Mouse (Mus musculus): ENCODE measurements at regions not wholly inside any gene's neighbourhood (a gene's known extent, or its start where the extent isn't known, plus 50 kb on each side); places are given as distances from the start of the nearest gene placed in this dataset.

DNA sequence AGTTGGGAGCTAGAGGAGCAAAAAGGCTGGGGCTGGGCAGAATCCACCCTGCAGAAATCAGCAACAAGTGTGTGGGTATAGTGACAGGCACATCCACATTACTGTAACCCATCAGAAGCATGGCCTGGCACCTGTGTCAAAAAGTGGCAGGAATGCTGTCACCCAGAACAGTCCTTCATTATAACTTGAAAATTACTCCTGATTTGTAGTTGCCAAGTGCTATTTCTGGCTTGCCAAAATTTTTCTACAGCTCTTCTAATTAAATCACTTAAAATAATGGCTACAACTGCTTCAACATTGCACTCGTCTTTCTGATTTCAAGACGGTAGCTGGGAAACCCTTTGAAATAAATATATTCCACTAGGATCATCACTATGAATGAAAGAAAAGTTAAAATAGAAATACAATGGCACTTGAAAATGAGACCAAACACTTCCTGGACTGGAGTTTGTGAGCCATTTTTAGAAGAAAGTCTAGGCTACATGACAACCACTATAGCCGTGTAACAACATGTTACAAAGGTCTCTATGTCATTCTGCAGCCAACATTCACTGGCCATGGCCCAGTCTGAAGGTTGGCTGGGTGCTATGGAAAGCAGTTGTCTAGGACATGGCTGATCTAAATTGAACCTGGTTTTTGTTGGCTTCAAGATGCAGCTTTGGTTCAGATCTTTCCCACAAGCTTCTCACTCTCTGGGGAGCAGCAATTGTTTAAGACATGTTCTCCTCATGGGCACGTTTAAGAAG lies 190.6 kb upstream of the Tapt1 start:
- Histone ChIP-seq H3K4me2 (replicated peaks; ENCODE audit: low read depth) (no peak overlapping the region), H3K4me3 (ENCODE audit: low read depth, low read length) (no peak overlapping the region), H3K9ac (ENCODE audit: low read length) (no peak overlapping the region), H3K36me3 (ENCODE audit: control insufficient read depth, insufficient read depth, low read length) (no peaks in the 10 kb centered on the region), H3K9me3 (ENCODE audit: control insufficient read depth, low read length) (no peaks in the 10 kb centered on the region), H3K27ac (replicated peaks) (no peak overlapping the region), H3K27me3 (ENCODE audit: control insufficient read depth, insufficient read depth, low read length) (no peaks in the 10 kb centered on the region), H3K4me1 (replicated peaks; ENCODE audit: control insufficient read depth, insufficient read depth) (no peaks in the 10 kb centered on the region)
- DNase-seq (ENCODE audit: low spot score) (no peak), ATAC-seq (ENCODE audit: low FRiP score, low TSS enrichment) (no peak)
- TF ChIP-seq CTCF (IDR thresholded peaks at IDR 0.05; ENCODE audit: low read depth) (no peak), EP300 (optimal IDR thresholded peaks at IDR 0.05) (no peak)
- WGBS = 81% methylated on average over 4 of the region's 4 CpGs

GRCm38 (mm10) chr5:44414441-44414840 lies 188.0 kb upstream of the Tapt1 start:
- DNase-seq (ENCODE audit: low spot score) (peak; percentile 44), ATAC-seq (ENCODE audit: low FRiP score, low TSS enrichment) (no peak)
- H3K9me3 ChIP-seq (ENCODE audit: control insufficient read depth, low read length) = no peaks in the 10 kb centered on the region
- no peaks in the 10 kb centered on the region for H3K4me1 ChIP-seq (replicated peaks; ENCODE audit: control insufficient read depth, insufficient read depth)
- no peak overlapping the region for H3K27ac ChIP-seq (replicated peaks)
- H3K4me2 ChIP-seq (replicated peaks; ENCODE audit: low read depth) = no peak overlapping the region
- WGBS = 22% methylated on average over 7 of the region's 7 CpGs
- H3K9ac ChIP-seq (ENCODE audit: low read length) = no peak overlapping the region
- H3K27me3 ChIP-seq (ENCODE audit: control insufficient read depth, insufficient read depth, low read length) = no peaks in the 10 kb centered on the region
- TF ChIP-seq EP300 (optimal IDR thresholded peaks at IDR 0.05) (no peak), CTCF (IDR thresholded peaks at IDR 0.05; ENCODE audit: low read depth) (no peak)
- no peak overlapping the region for H3K4me3 ChIP-seq (ENCODE audit: low read depth, low read length)
- H3K36me3 ChIP-seq (ENCODE audit: control insufficient read depth, insufficient read depth, low read length) = no peaks in the 10 kb centered on the region

DNA sequence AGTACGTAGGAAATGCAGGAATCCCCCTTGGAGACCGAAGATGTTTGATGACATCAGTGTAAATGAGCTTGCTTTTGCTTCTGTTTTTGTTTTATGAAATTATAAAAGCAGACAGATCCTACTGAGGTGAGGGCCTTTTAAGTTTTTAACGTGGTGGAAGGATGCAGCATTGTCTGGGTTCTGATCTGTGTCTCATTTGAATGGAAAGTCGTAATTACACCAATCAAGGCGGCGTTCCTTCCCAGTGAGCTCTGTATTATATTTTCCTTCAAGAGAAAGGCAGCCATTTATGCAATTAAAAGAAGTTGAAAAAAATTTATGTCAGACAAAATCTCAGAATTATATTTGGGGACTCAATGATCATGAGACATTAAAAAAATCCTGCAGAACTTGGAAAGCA lies 176.9 kb upstream of the Tapt1 start:
- 82% methylated on average over 6 of the region's 6 CpGs for WGBS

DNA sequence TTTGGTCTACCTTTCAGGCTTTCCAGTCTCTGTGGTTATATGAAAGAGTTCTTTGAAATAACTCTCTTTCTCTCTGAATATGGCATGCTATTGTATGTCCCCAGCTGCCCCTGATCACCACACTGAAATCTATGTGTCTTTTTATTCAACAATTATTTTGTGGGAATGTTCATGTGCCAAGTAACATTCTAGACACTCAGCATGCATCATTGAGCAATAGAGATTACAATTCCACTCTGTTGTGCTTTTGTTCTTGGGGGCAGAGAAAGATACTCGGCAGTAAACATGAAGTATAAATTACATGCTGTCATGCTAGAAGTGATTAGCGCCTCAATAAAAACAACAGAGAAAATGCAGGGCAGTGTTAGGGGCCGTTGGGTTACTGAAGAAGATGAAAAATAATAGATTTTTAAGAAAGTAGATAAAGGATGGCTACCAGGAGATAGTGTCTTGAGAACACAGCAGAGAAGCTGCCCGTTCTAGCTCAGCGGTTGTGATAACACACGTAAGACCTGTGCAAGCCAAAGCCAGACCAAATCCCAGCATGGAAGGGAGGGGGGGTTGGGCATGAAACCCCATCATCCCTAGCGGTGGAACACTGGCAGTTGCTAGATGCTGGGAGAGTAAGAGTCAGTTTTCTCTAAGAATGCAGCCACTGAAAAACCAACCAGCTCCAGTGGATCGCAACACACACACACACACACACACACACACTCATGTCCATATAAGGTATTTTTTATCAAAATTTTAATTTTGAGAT lies 174.3 kb upstream of the Tapt1 start:
- TF ChIP-seq EP300 (optimal IDR thresholded peaks at IDR 0.05) (no peak), CTCF (IDR thresholded peaks at IDR 0.05; ENCODE audit: low read depth) (no peak)
- DNase-seq (ENCODE audit: low spot score) = no peak
- Histone ChIP-seq H3K36me3 (ENCODE audit: control insufficient read depth, insufficient read depth, low read length) (no peaks in the 10 kb centered on the region), H3K4me1 (replicated peaks; ENCODE audit: control insufficient read depth, insufficient read depth) (no peaks in the 10 kb centered on the region), H3K9ac (ENCODE audit: low read length) (no peak overlapping the region), H3K4me3 (ENCODE audit: low read depth, low read length) (no peak overlapping the region), H3K4me2 (replicated peaks; ENCODE audit: low read depth) (no peak overlapping the region), H3K27me3 (ENCODE audit: control insufficient read depth, insufficient read depth, low read length) (no peaks in the 10 kb centered on the region), H3K9me3 (ENCODE audit: control insufficient read depth, low read length) (no peaks in the 10 kb centered on the region), H3K27ac (replicated peaks) (no peak overlapping the region)
- WGBS = 83% methylated on average over 8 of the region's 8 CpGs
- ATAC-seq (ENCODE audit: low FRiP score, low TSS enrichment) = no peak

More for the DNA sequence above, 176.9 kb upstream of the Tapt1 start:
- Histone ChIP-seq H3K9me3 (ENCODE audit: control insufficient read depth, low read length) (no peaks in the 10 kb centered on the region), H3K9ac (ENCODE audit: low read length) (no peak overlapping the region), H3K4me3 (ENCODE audit: low read depth, low read length) (no peak overlapping the region), H3K4me2 (replicated peaks; ENCODE audit: low read depth) (no peak overlapping the region), H3K4me1 (replicated peaks; ENCODE audit: control insufficient read depth, insufficient read depth) (no peaks in the 10 kb centered on the region), H3K36me3 (ENCODE audit: control insufficient read depth, insufficient read depth, low read length) (no peaks in the 10 kb centered on the region), H3K27me3 (ENCODE audit: control insufficient read depth, insufficient read depth, low read length) (no peaks in the 10 kb centered on the region), H3K27ac (replicated peaks) (no peak overlapping the region)
- DNase-seq (ENCODE audit: low spot score) (no peak), ATAC-seq (ENCODE audit: low FRiP score, low TSS enrichment) (no peak)
- TF ChIP-seq CTCF (IDR thresholded peaks at IDR 0.05; ENCODE audit: low read depth) = no peak
- no peak for TF ChIP-seq EP300 (optimal IDR thresholded peaks at IDR 0.05)

DNA sequence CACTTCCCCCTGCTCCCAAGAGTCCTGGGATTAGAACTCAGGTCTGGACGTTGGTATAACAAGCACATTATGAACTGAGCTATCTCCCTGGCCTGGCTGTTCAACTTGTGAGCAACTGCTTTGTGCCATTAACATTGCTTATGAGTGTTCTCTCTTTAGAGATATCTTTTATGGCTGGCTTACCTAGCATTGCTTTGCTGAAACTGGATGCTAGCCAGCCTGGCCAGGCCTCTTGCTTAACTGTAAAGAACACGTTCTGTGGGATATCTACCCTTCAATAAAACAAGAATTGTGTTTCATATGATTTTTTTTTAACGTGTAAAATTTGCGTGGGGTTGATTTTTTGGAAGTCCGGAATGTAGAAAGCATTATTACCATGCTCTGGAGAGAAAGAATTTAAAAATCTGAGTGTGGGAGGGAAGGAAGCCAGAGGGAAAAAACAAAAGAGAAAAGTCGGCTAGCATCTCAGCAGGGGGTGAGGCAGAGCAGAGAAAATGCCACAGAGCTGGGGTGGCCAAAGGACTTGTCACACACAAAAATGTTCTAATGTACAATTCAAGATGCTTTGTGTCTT lies 160.9 kb upstream of the Tapt1 start:
- H3K27ac ChIP-seq (replicated peaks) = no peak overlapping the region
- no peak overlapping the region for H3K4me3 ChIP-seq (ENCODE audit: low read depth, low read length)
- no peak overlapping the region for H3K4me2 ChIP-seq (replicated peaks; ENCODE audit: low read depth)
- H3K36me3 ChIP-seq (ENCODE audit: control insufficient read depth, insufficient read depth, low read length) = no peaks in the 10 kb centered on the region
- H3K4me1 ChIP-seq (replicated peaks; ENCODE audit: control insufficient read depth, insufficient read depth) = no peaks in the 10 kb centered on the region
- H3K9ac ChIP-seq (ENCODE audit: low read length) = no peak overlapping the region
- no peaks in the 10 kb centered on the region for H3K27me3 ChIP-seq (ENCODE audit: control insufficient read depth, insufficient read depth, low read length)
- TF ChIP-seq EP300 (optimal IDR thresholded peaks at IDR 0.05) (no peak), CTCF (IDR thresholded peaks at IDR 0.05; ENCODE audit: low read depth) (no peak)
- no peaks in the 10 kb centered on the region for H3K9me3 ChIP-seq (ENCODE audit: control insufficient read depth, low read length)
- ATAC-seq (ENCODE audit: low FRiP score, low TSS enrichment) (no peak), DNase-seq (ENCODE audit: low spot score) (no peak)
- WGBS = 62% methylated on average over 6 of the region's 6 CpGs

GRCm38 (mm10) chr5:44386176-44386575 lies 159.8 kb upstream of the Tapt1 start:
- Histone ChIP-seq H3K4me1 (replicated peaks; ENCODE audit: control insufficient read depth, insufficient read depth) (no peaks in the 10 kb centered on the region), H3K36me3 (ENCODE audit: control insufficient read depth, insufficient read depth, low read length) (no peaks in the 10 kb centered on the region), H3K27ac (replicated peaks) (no peak overlapping the region), H3K9me3 (ENCODE audit: control insufficient read depth, low read length) (no peaks in the 10 kb centered on the region), H3K9ac (ENCODE audit: low read length) (no peak overlapping the region), H3K4me3 (ENCODE audit: low read depth, low read length) (no peak overlapping the region), H3K27me3 (ENCODE audit: control insufficient read depth, insufficient read depth, low read length) (no peaks in the 10 kb centered on the region), H3K4me2 (replicated peaks; ENCODE audit: low read depth) (no peak overlapping the region)
- no peak for TF ChIP-seq EP300 (optimal IDR thresholded peaks at IDR 0.05)
- TF ChIP-seq CTCF (IDR thresholded peaks at IDR 0.05; ENCODE audit: low read depth) = no peak
- ATAC-seq (ENCODE audit: low FRiP score, low TSS enrichment) = no peak
- WGBS = 36% methylated on average over 6 of the region's 6 CpGs
- DNase-seq (ENCODE audit: low spot score) = no peak

Data from stomach, postnatal 0 days (tissue).